Mouse (Mus musculus) hindbrain, embryonic 11.5 days (tissue): ENCODE measurements at regions not wholly inside any gene's neighbourhood (a gene's known extent, or its start where the extent isn't known, plus 50 kb on each side); places are given as distances from the start of the nearest gene placed in this dataset.

Experiments
- ATAC-seq: fragments of 200-750 bp; cut with Nextera tagmentation; 2 replicates; pipeline ENCODE4 v1.8.0; 2017; ENCODE audit warnings: mild to moderate bottlenecking, moderate TSS enrichment, moderate library complexity; ENCODE audit not compliant: low FRiP score
- DNase-seq: peaks from one replicate; pipeline ENCODE4 v3.0.0-alpha.2; 2015; ENCODE audit warnings: low spot score
- H3K27ac ChIP-seq: fragments of 300-500 bp; sonication (generic); 2 replicates; pipeline ENCODE4 v1.5.1; 2014; ENCODE audit warnings: mild to moderate bottlenecking, low read depth, low read length
- H3K27me3 ChIP-seq: fragments of 300-500 bp; sonication (generic); 2 replicates; pipeline ENCODE4 v1.6.1; 2014; ENCODE audit warnings: mild to moderate bottlenecking, low read length, moderate library complexity, mixed read lengths; ENCODE audit not compliant: control insufficient read depth, insufficient read depth
- H3K36me3 ChIP-seq: fragments of 300-500 bp; sonication (generic); 2 replicates; pipeline ENCODE4 v1.6.1; 2014; ENCODE audit warnings: mild to moderate bottlenecking, low read length, moderate library complexity, mixed read lengths; ENCODE audit not compliant: control insufficient read depth, insufficient read depth
- H3K4me1 ChIP-seq: fragments of 300-500 bp; sonication (generic); replicated peaks from 2 replicates; pipeline ENCODE4 v1.6.1; 2014; ENCODE audit warnings: low read length, mixed read lengths; ENCODE audit not compliant: control insufficient read depth, insufficient read depth
- H3K4me2 ChIP-seq: fragments of 300-500 bp; sonication (generic); replicated peaks from 2 replicates; pipeline ENCODE4 v1.6.1; 2014; ENCODE audit warnings: mild to moderate bottlenecking, low read depth, low read length
- H3K4me3 ChIP-seq: fragments of 300-500 bp; sonication (generic); 2 replicates; pipeline ENCODE4 v1.5.1; 2014; ENCODE audit warnings: low read depth, low read length
- H3K9ac ChIP-seq: fragments of 300-500 bp; sonication (generic); 2 replicates; pipeline ENCODE4 v1.6.1; 2014; ENCODE audit warnings: low read depth, low read length
- H3K9me3 ChIP-seq: fragments of 300-500 bp; sonication (generic); 2 replicates; pipeline ENCODE4 v1.6.1; 2016; ENCODE audit warnings: low read length; ENCODE audit not compliant: control insufficient read depth
- WGBS: fragments of 180-500 bp; shearing (Covaris S2); extraction: QIAGEN DNeasy Blood & Tissue Kit; methylation state at CpG from one replicate; pipeline ENCODE4 v1.1.7; 2014; 5-methylcytosine and 5-hydroxymethylcytosine counted together

- 94% methylated on average over 6 of the region's 6 CpGs for WGBS
- ATAC-seq, result no peak
- no peaks in the 10 kb centered on the region for H3K4me1 ChIP-seq
Observed at GRCm38 (mm10) chr8:107660624-107661023, 72.4 kb upstream of the Psmd7 start.

GRCm38 (mm10) chr8:107669608-107670007, 81.3 kb upstream of the Psmd7 start:
- Histone ChIP-seq H3K27me3 (no peaks in the 10 kb centered on the region), H3K36me3 (no peaks in the 10 kb centered on the region), H3K9ac (no peak overlapping the region), H3K27ac (no peak overlapping the region), H3K9me3 (no peaks in the 10 kb centered on the region), H3K4me1 (no peaks in the 10 kb centered on the region), H3K4me2 (no peak overlapping the region), H3K4me3 (no peak overlapping the region)
- DNase-seq, result no peak
- 86% methylated on average over 5 of the region's 5 CpGs for WGBS
- ATAC-seq, result no peak

More at GRCm38 (mm10) chr8:107660624-107661023, 72.4 kb upstream of the Psmd7 start:
- no peaks in the 10 kb centered on the region for H3K27me3 ChIP-seq
- no peaks in the 10 kb centered on the region for H3K36me3 ChIP-seq
- H3K4me3 ChIP-seq, result no peak overlapping the region
- H3K4me2 ChIP-seq, result no peak overlapping the region
- H3K9me3 ChIP-seq, result no peaks in the 10 kb centered on the region
- no peak overlapping the region for H3K27ac ChIP-seq
- no peak overlapping the region for H3K9ac ChIP-seq
- no peak for DNase-seq

GRCm38 (mm10) chr8:107671471-107671870, 83.2 kb upstream of the Psmd7 start:
- DNase-seq, result peak; percentile 29
- ATAC-seq, result no peak
- WGBS, result 53% methylated on average over 8 of the region's 8 CpGs
- no peaks in the 10 kb centered on the region for H3K4me1 ChIP-seq
- H3K27me3 ChIP-seq, result no peaks in the 10 kb centered on the region
- H3K27ac ChIP-seq, result no peak overlapping the region
- H3K9me3 ChIP-seq, result no peaks in the 10 kb centered on the region
- H3K9ac ChIP-seq, result no peak overlapping the region
- H3K4me3 ChIP-seq, result no peak overlapping the region
- no peak overlapping the region for H3K4me2 ChIP-seq
- H3K36me3 ChIP-seq, result no peaks in the 10 kb centered on the region

GRCm38 (mm10) chr8:107672691-107673090, 84.4 kb upstream of the Psmd7 start:
- Histone ChIP-seq H3K9ac (no peak overlapping the region), H3K4me1 (no peaks in the 10 kb centered on the region), H3K27ac (no peak overlapping the region), H3K9me3 (no peaks in the 10 kb centered on the region), H3K36me3 (no peaks in the 10 kb centered on the region), H3K27me3 (no peaks in the 10 kb centered on the region), H3K4me2 (no peak overlapping the region), H3K4me3 (no peak overlapping the region)
- ATAC-seq, result no peak
- WGBS, result 89% methylated on average over 6 of the region's 6 CpGs
- no peak for DNase-seq

- Histone ChIP-seq H3K9ac (no peak overlapping the region), H3K9me3 (no peaks in the 10 kb centered on the region), H3K4me3 (no peak overlapping the region), H3K4me2 (no peak overlapping the region), H3K27me3 (no peaks in the 10 kb centered on the region), H3K4me1 (no peaks in the 10 kb centered on the region), H3K36me3 (no peaks in the 10 kb centered on the region), H3K27ac (no peak overlapping the region)
- 93% methylated on average over 11 of the region's 11 CpGs for WGBS
- ATAC-seq, result no peak
- DNase-seq, result no peak
Observed at GRCm38 (mm10) chr8:107682066-107682465, 93.8 kb upstream of the Psmd7 start.

- WGBS, result 59% methylated on average over 29 of the region's 29 CpGs
Observed at GRCm38 (mm10) chr8:107684721-107685691, 96.7 kb upstream of the Psmd7 start.

GRCm38 (mm10) chr8:107686936-107687335, 98.7 kb upstream of the Psmd7 start:
- H3K9me3 ChIP-seq, result no peaks in the 10 kb centered on the region
- no peak for DNase-seq
- no peak for ATAC-seq
- H3K36me3 ChIP-seq, result no peaks in the 10 kb centered on the region
- no peak overlapping the region for H3K4me2 ChIP-seq
- no peaks in the 10 kb centered on the region for H3K27me3 ChIP-seq
- no peak overlapping the region for H3K4me3 ChIP-seq
- WGBS, result 60% methylated on average over 5 of the region's 5 CpGs
- H3K27ac ChIP-seq, result no peak overlapping the region
- H3K9ac ChIP-seq, result no peak overlapping the region
- H3K4me1 ChIP-seq, result no peaks in the 10 kb centered on the region

More at GRCm38 (mm10) chr8:107684721-107685691, 96.7 kb upstream of the Psmd7 start:
- DNase-seq (peak; percentile 60), ATAC-seq (no peak)
- Histone ChIP-seq H3K4me1 (no peaks in the 10 kb centered on the region), H3K27ac (no peak overlapping the region), H3K4me2 (no peak overlapping the region), H3K9ac (no peak overlapping the region), H3K27me3 (no peaks in the 10 kb centered on the region), H3K36me3 (no peaks in the 10 kb centered on the region), H3K4me3 (no peak overlapping the region), H3K9me3 (no peaks in the 10 kb centered on the region)

- H3K36me3 ChIP-seq, result no peaks in the 10 kb centered on the region
- H3K27ac ChIP-seq, result no peak overlapping the region
- H3K4me1 ChIP-seq, result no peaks in the 10 kb centered on the region
- 93% methylated on average over 9 of the region's 9 CpGs for WGBS
- H3K27me3 ChIP-seq, result no peaks in the 10 kb centered on the region
- H3K9ac ChIP-seq, result no peak overlapping the region
- H3K4me3 ChIP-seq, result no peak overlapping the region
- ATAC-seq, result no peak
- no peak for DNase-seq
- no peak overlapping the region for H3K4me2 ChIP-seq
- no peaks in the 10 kb centered on the region for H3K9me3 ChIP-seq
Observed at GRCm38 (mm10) chr8:107687529-107687928, 99.3 kb upstream of the Psmd7 start.

- H3K27me3 ChIP-seq, result no peaks in the 10 kb centered on the region
- H3K9ac ChIP-seq, result no peak overlapping the region
- no peaks in the 10 kb centered on the region for H3K4me1 ChIP-seq
- DNase-seq, result no peak
- H3K36me3 ChIP-seq, result no peaks in the 10 kb centered on the region
- WGBS, result 97% methylated on average over 10 of the region's 10 CpGs
- H3K4me2 ChIP-seq, result no peak overlapping the region
- H3K4me3 ChIP-seq, result no peak overlapping the region
- H3K9me3 ChIP-seq, result no peaks in the 10 kb centered on the region
- ATAC-seq, result no peak
- H3K27ac ChIP-seq, result no peak overlapping the region
Observed at GRCm38 (mm10) chr8:107689020-107689419, 100.8 kb upstream of the Psmd7 start.
